Mouse (Mus musculus) midbrain, embryonic 16.5 days (tissue): ENCODE data around the gene Nrarp. TPM values are rescaled to one million over a fixed set of nuclear protein-coding genes. Genes with fewer than 3 reads are reported as not detected.

ENCODE experiments used
- ATAC-seq: fragments of 200-750 bp; cut with Nextera tagmentation; 2 replicates; pipeline ENCODE4 v1.8.0; 2017; ENCODE audit warnings: moderate TSS enrichment
- H3K27ac ChIP-seq: fragments of 300-500 bp; sonication (generic); 2 replicates; pipeline ENCODE4 v1.5.1; 2014; ENCODE audit warnings: mild to moderate bottlenecking, low read length, mixed read lengths
- H3K27me3 ChIP-seq: fragments of 300-500 bp; sonication (generic); 2 replicates; pipeline ENCODE4 v1.6.1; 2014; ENCODE audit warnings: low read depth, low read length, mixed read lengths; ENCODE audit not compliant: control insufficient read depth, insufficient read depth
- H3K36me3 ChIP-seq: fragments of 300-500 bp; sonication (generic); 2 replicates; pipeline ENCODE4 v1.6.1; 2014; ENCODE audit warnings: mild to moderate bottlenecking, low read length, moderate library complexity, mixed read lengths; ENCODE audit not compliant: control insufficient read depth, insufficient read depth
- H3K4me1 ChIP-seq: fragments of 300-500 bp; sonication (generic); 2 replicates; pipeline ENCODE4 v1.6.1; 2014; ENCODE audit warnings: mild to moderate bottlenecking, low read length, mixed read lengths; ENCODE audit not compliant: control insufficient read depth, insufficient read depth
- H3K4me2 ChIP-seq: fragments of 300-500 bp; sonication (generic); 2 replicates; pipeline ENCODE4 v1.6.1; 2014; ENCODE audit warnings: mild to moderate bottlenecking, low read length, mixed read lengths
- H3K4me3 ChIP-seq: fragments of 300-500 bp; sonication (generic); 2 replicates; pipeline ENCODE4 v1.5.1; 2014; ENCODE audit warnings: low read depth, mild to moderate bottlenecking, low read length, moderate library complexity, mixed read lengths
- H3K9ac ChIP-seq: fragments of 300-500 bp; sonication (generic); 2 replicates; pipeline ENCODE4 v1.6.1; 2014; ENCODE audit warnings: low read depth, low read length, mixed read lengths
- H3K9me3 ChIP-seq: fragments of 300-500 bp; sonication (generic); replicated peaks from 2 replicates; pipeline ENCODE4 v1.6.1; 2014; ENCODE audit warnings: mild to moderate bottlenecking, low read length, mixed read lengths; ENCODE audit not compliant: control insufficient read depth, poor library complexity, severe bottlenecking
- WGBS: fragments of 180-500 bp; shearing (Covaris S2); extraction: QIAGEN DNeasy Blood & Tissue Kit; methylation state at CpG from one replicate; pipeline ENCODE4 v1.1.7; 2014; 5-methylcytosine and 5-hydroxymethylcytosine counted together
- polyA plus RNA-seq: library from polyadenylated mRNA; unstranded; fragments of >200 nt; fragmentation: Nextera tagmentation; extraction: Ambion mirVana; gene quantifications from 2 replicates; pipeline ENCODE4 v1.2.1, GENCODE M21; 2015

The Nrarp gene
- polyA plus RNA-seq, 1 experiment from 2014 or later = 13.1 TPM

- Histone ChIP-seq H3K4me2 (no peak overlapping the region), H3K4me3 (no peak overlapping the region), H3K4me1 (peaks cover 10% of the 10 kb centered on the region; the same call in 1 of the 2 replicates), H3K9ac (no peak overlapping the region), H3K36me3 (no peaks in the 10 kb centered on the region), H3K9me3 (no peaks in the 10 kb centered on the region), H3K27me3 (no peaks in the 10 kb centered on the region), H3K27ac (no peak overlapping the region)
- no peak for ATAC-seq
- whole genome bisulfite sequencing = 81% methylated on average over 10 of the region's 10 CpGs
Observed at GRCm38 (mm10) chr2:25170326-25171100, 10.0 kb upstream of the Nrarp start.

GRCm38 (mm10) chr2:25171101-25171768 lies 9.3 kb upstream of the Nrarp start:
- ATAC-seq = no peak
- Histone ChIP-seq H3K4me1 (peaks cover 10% of the 10 kb centered on the region; the same call in 1 of the 2 replicates), H3K4me2 (no peak overlapping the region), H3K36me3 (no peaks in the 10 kb centered on the region), H3K9ac (no peak overlapping the region), H3K27me3 (no peaks in the 10 kb centered on the region), H3K27ac (no peak overlapping the region), H3K9me3 (no peaks in the 10 kb centered on the region), H3K4me3 (no peak overlapping the region)
- 90% methylated on average over 6 of the region's 6 CpGs for WGBS

- H3K27me3 ChIP-seq = no peaks in the 10 kb centered on the region
- no peak overlapping the region for H3K9ac ChIP-seq
- H3K4me2 ChIP-seq = no peak overlapping the region
- no peak for ATAC-seq
- H3K4me3 ChIP-seq = no peak overlapping the region
- H3K9me3 ChIP-seq = no peaks in the 10 kb centered on the region
- H3K27ac ChIP-seq = no peak overlapping the region
- H3K4me1 ChIP-seq = peaks cover 15% of the 10 kb centered on the region
- WGBS = 42% methylated on average over 1 of the region's 1 CpGs
- no peaks in the 10 kb centered on the region for H3K36me3 ChIP-seq
Observed at GRCm38 (mm10) chr2:25171769-25172153, 8.8 kb upstream of the Nrarp start.

GRCm38 (mm10) chr2:25172629-25173028 lies 7.9 kb upstream of the Nrarp start:
- Histone ChIP-seq H3K27ac (no peak overlapping the region), H3K4me3 (no peak overlapping the region), H3K4me2 (no peak overlapping the region), H3K9ac (no peak overlapping the region), H3K36me3 (no peaks in the 10 kb centered on the region), H3K27me3 (no peaks in the 10 kb centered on the region), H3K4me1 (peaks cover 18% of the 10 kb centered on the region), H3K9me3 (no peaks in the 10 kb centered on the region)
- no peak for ATAC-seq
- whole genome bisulfite sequencing = 78% methylated on average over 8 of the region's 8 CpGs

- Histone ChIP-seq H3K4me3 (no peak overlapping the region), H3K4me2 (no peak overlapping the region), H3K4me1 (peaks cover 23% of the 10 kb centered on the region)
Observed at GRCm38 (mm10) chr2:25173821-25174220, 6.7 kb upstream of the Nrarp start.

GRCm38 (mm10) chr2:25174866-25175689 lies 5.5 kb upstream of the Nrarp start:
- H3K9ac ChIP-seq = no peak overlapping the region
- no peak overlapping the region for H3K4me3 ChIP-seq
- 59% methylated on average over 7 of the region's 7 CpGs for WGBS
- H3K4me2 ChIP-seq = no peak overlapping the region
- no peaks in the 10 kb centered on the region; the same call in 1 of the 2 replicates for H3K27me3 ChIP-seq
- no peak for ATAC-seq
- peaks cover 22% of the 10 kb centered on the region for H3K4me1 ChIP-seq
- H3K9me3 ChIP-seq = no peaks in the 10 kb centered on the region
- H3K27ac ChIP-seq = no peak overlapping the region
- no peaks in the 10 kb centered on the region for H3K36me3 ChIP-seq

More at GRCm38 (mm10) chr2:25173821-25174220, 6.7 kb upstream of the Nrarp start:
- H3K9me3 ChIP-seq = no peaks in the 10 kb centered on the region
- no peak for ATAC-seq
- no peak overlapping the region for H3K27ac ChIP-seq
- 95% methylated on average over 4 of the region's 4 CpGs for WGBS
- H3K9ac ChIP-seq = no peak overlapping the region
- no peaks in the 10 kb centered on the region for H3K27me3 ChIP-seq
- no peaks in the 10 kb centered on the region for H3K36me3 ChIP-seq

GRCm38 (mm10) chr2:25175690-25176078 lies 4.9 kb upstream of the Nrarp start:
- H3K36me3 ChIP-seq = no peaks in the 10 kb centered on the region
- H3K4me2 ChIP-seq = no peak overlapping the region
- no peak for ATAC-seq
- no peaks in the 10 kb centered on the region for H3K9me3 ChIP-seq
- WGBS = 87% methylated on average over 4 of the region's 4 CpGs
- no peak overlapping the region for H3K27ac ChIP-seq
- H3K9ac ChIP-seq = no peak overlapping the region
- no peaks in the 10 kb centered on the region; the same call in 1 of the 2 replicates for H3K27me3 ChIP-seq
- H3K4me1 ChIP-seq = peaks cover 23% of the 10 kb centered on the region
- H3K4me3 ChIP-seq = no peak overlapping the region

- ATAC-seq = no peak
- peaks cover 23% of the 10 kb centered on the region for H3K4me1 ChIP-seq
- H3K27me3 ChIP-seq = no peaks in the 10 kb centered on the region; the same call in 1 of the 2 replicates
- no peaks in the 10 kb centered on the region for H3K9me3 ChIP-seq
- no peaks in the 10 kb centered on the region for H3K36me3 ChIP-seq
- no peak overlapping the region for H3K4me3 ChIP-seq
- no peak overlapping the region for H3K9ac ChIP-seq
- H3K4me2 ChIP-seq = peak overlapping the region; percentile 10
- 71% methylated on average over 6 of the region's 6 CpGs for WGBS
- peak overlapping the region; percentile 83 for H3K27ac ChIP-seq
Observed at GRCm38 (mm10) chr2:25176573-25176972, 4.0 kb upstream of the Nrarp start.
